Mouse (Mus musculus): ENCODE results near the gene Slc5a4a. TPM values are rescaled to one million over a fixed set of nuclear protein-coding genes. Genes with fewer than 3 reads are reported as not detected.

The Slc5a4a gene
- not detected in 2 replicates for polyA plus RNA-seq (2012)

GRCm38 (mm10) chr10:76147278-76147677 lies at the start of gene Slc5a4a:
Slc5a4a (plus strand) TSS chr10:76147451.
- H3K4me3 ChIP-seq (replicated peaks), result no peak within 1 kb of the TSS
- no peaks in the 10 kb centered on the region for H3K9me3 ChIP-seq (ENCODE audit: control insufficient read depth, low read length)
- no peaks in the 10 kb centered on the region for H3K4me1 ChIP-seq (ENCODE audit: control insufficient read depth)
- TF ChIP-seq TAL1 (IDR thresholded peaks at IDR 0.05; ENCODE audit: low read length), result no peak
- no peak for TF ChIP-seq GATA1 (IDR thresholded peaks at IDR 0.05; ENCODE audit: low read length)
- no peaks in the 10 kb centered on the region for H3K27me3 ChIP-seq (ENCODE audit: control insufficient read depth)
- H3K36me3 ChIP-seq (ENCODE audit: control insufficient read depth), result no peaks in the 10 kb centered on the region

- Histone ChIP-seq H3K27me3 (ENCODE audit: control insufficient read depth) (no peaks in the 10 kb centered on the region), H3K36me3 (ENCODE audit: control insufficient read depth) (no peaks in the 10 kb centered on the region), H3K4me1 (ENCODE audit: control insufficient read depth) (no peaks in the 10 kb centered on the region), H3K9me3 (ENCODE audit: control insufficient read depth, low read length) (no peaks in the 10 kb centered on the region), H3K4me3 (replicated peaks) (no peak within 1 kb of the TSS)
- TF ChIP-seq GATA1 (IDR thresholded peaks at IDR 0.05; ENCODE audit: low read length) (no peak), TAL1 (IDR thresholded peaks at IDR 0.05; ENCODE audit: low read length) (no peak)
Measured at GRCm38 (mm10) chr10:76110861-76111260, 36.4 kb upstream of the Slc5a4a start, which contains the start of gene Slc5a4b. Slc5a4b (minus strand) TSS chr10:76110961.

- Histone ChIP-seq H3K9me3 (ENCODE audit: control insufficient read depth, low read length) (no peaks in the 10 kb centered on the region), H3K4me1 (ENCODE audit: control insufficient read depth) (no peaks in the 10 kb centered on the region), H3K4me3 (replicated peaks) (no peak overlapping the region), H3K27me3 (ENCODE audit: control insufficient read depth) (no peaks in the 10 kb centered on the region), H3K36me3 (ENCODE audit: control insufficient read depth) (no peaks in the 10 kb centered on the region)
- TF ChIP-seq GATA1 (IDR thresholded peaks at IDR 0.05; ENCODE audit: low read length) (no peak), TAL1 (IDR thresholded peaks at IDR 0.05; ENCODE audit: low read length) (no peak)
Measured at GRCm38 (mm10) chr10:76117966-76118365, 29.3 kb upstream of the Slc5a4a start.

GRCm38 (mm10) chr10:76118741-76119140 lies 28.5 kb upstream of the Slc5a4a start:
- TF ChIP-seq TAL1 (IDR thresholded peaks at IDR 0.05; ENCODE audit: low read length) (no peak), GATA1 (IDR thresholded peaks at IDR 0.05; ENCODE audit: low read length) (no peak)
- Histone ChIP-seq H3K4me1 (ENCODE audit: control insufficient read depth) (no peaks in the 10 kb centered on the region), H3K36me3 (ENCODE audit: control insufficient read depth) (no peaks in the 10 kb centered on the region), H3K4me3 (replicated peaks) (no peak overlapping the region), H3K27me3 (ENCODE audit: control insufficient read depth) (no peaks in the 10 kb centered on the region), H3K9me3 (ENCODE audit: control insufficient read depth, low read length) (no peaks in the 10 kb centered on the region)

GRCm38 (mm10) chr10:76120124-76120711 lies 27.0 kb upstream of the Slc5a4a start:
- TF ChIP-seq TAL1 (IDR thresholded peaks at IDR 0.05; ENCODE audit: low read length), result no peak
- no peak for TF ChIP-seq GATA1 (IDR thresholded peaks at IDR 0.05; ENCODE audit: low read length)
- Histone ChIP-seq H3K4me3 (replicated peaks) (no peak overlapping the region), H3K36me3 (ENCODE audit: control insufficient read depth) (no peaks in the 10 kb centered on the region), H3K9me3 (ENCODE audit: control insufficient read depth, low read length) (no peaks in the 10 kb centered on the region), H3K27me3 (ENCODE audit: control insufficient read depth) (no peaks in the 10 kb centered on the region), H3K4me1 (ENCODE audit: control insufficient read depth) (no peaks in the 10 kb centered on the region)

GRCm38 (mm10) chr10:76121495-76121894 lies 25.8 kb upstream of the Slc5a4a start:
- Histone ChIP-seq H3K36me3 (ENCODE audit: control insufficient read depth) (no peaks in the 10 kb centered on the region), H3K9me3 (ENCODE audit: control insufficient read depth, low read length) (no peaks in the 10 kb centered on the region)
- TF ChIP-seq TAL1 (IDR thresholded peaks at IDR 0.05; ENCODE audit: low read length), result no peak
- TF ChIP-seq GATA1 (IDR thresholded peaks at IDR 0.05; ENCODE audit: low read length), result no peak

GRCm38 (mm10) chr10:76132506-76132905 lies 14.7 kb upstream of the Slc5a4a start:
- Histone ChIP-seq H3K9me3 (ENCODE audit: control insufficient read depth, low read length) (no peaks in the 10 kb centered on the region), H3K4me3 (replicated peaks) (no peak overlapping the region), H3K36me3 (ENCODE audit: control insufficient read depth) (no peaks in the 10 kb centered on the region), H3K27me3 (ENCODE audit: control insufficient read depth) (no peaks in the 10 kb centered on the region), H3K4me1 (ENCODE audit: control insufficient read depth) (no peaks in the 10 kb centered on the region)
- TF ChIP-seq GATA1 (IDR thresholded peaks at IDR 0.05; ENCODE audit: low read length), result no peak
- no peak for TF ChIP-seq TAL1 (IDR thresholded peaks at IDR 0.05; ENCODE audit: low read length)

More at GRCm38 (mm10) chr10:76121495-76121894, 25.8 kb upstream of the Slc5a4a start:
- Histone ChIP-seq H3K27me3 (ENCODE audit: control insufficient read depth) (no peaks in the 10 kb centered on the region), H3K4me1 (ENCODE audit: control insufficient read depth) (no peaks in the 10 kb centered on the region), H3K4me3 (replicated peaks) (no peak overlapping the region)

GRCm38 (mm10) chr10:76136318-76136717 lies 10.9 kb upstream of the Slc5a4a start:
- no peaks in the 10 kb centered on the region for H3K4me1 ChIP-seq (ENCODE audit: control insufficient read depth)
- TF ChIP-seq GATA1 (IDR thresholded peaks at IDR 0.05; ENCODE audit: low read length) (no peak), TAL1 (IDR thresholded peaks at IDR 0.05; ENCODE audit: low read length) (no peak)
- H3K36me3 ChIP-seq (ENCODE audit: control insufficient read depth), result no peaks in the 10 kb centered on the region
- no peaks in the 10 kb centered on the region for H3K27me3 ChIP-seq (ENCODE audit: control insufficient read depth)
- H3K9me3 ChIP-seq (ENCODE audit: control insufficient read depth, low read length), result no peaks in the 10 kb centered on the region
- no peak overlapping the region for H3K4me3 ChIP-seq (replicated peaks)

- no peak for TF ChIP-seq GATA1 (IDR thresholded peaks at IDR 0.05; ENCODE audit: low read length)
- no peak for TF ChIP-seq TAL1 (IDR thresholded peaks at IDR 0.05; ENCODE audit: low read length)
- Histone ChIP-seq H3K9me3 (ENCODE audit: control insufficient read depth, low read length) (no peaks in the 10 kb centered on the region), H3K27me3 (ENCODE audit: control insufficient read depth) (no peaks in the 10 kb centered on the region), H3K4me1 (ENCODE audit: control insufficient read depth) (no peaks in the 10 kb centered on the region), H3K36me3 (ENCODE audit: control insufficient read depth) (no peaks in the 10 kb centered on the region), H3K4me3 (replicated peaks) (no peak overlapping the region)
Measured at GRCm38 (mm10) chr10:76146846-76147245, 405 bp upstream of the Slc5a4a start.

GRCm38 (mm10) chr10:76155911-76156310 lies 8.7 kb downstream of the Slc5a4a start:
- no peaks in the 10 kb centered on the region for H3K27me3 ChIP-seq (ENCODE audit: control insufficient read depth)
- H3K4me3 ChIP-seq (replicated peaks), result no peak overlapping the region
- no peaks in the 10 kb centered on the region for H3K9me3 ChIP-seq (ENCODE audit: control insufficient read depth, low read length)
- H3K4me1 ChIP-seq (ENCODE audit: control insufficient read depth), result no peaks in the 10 kb centered on the region
- no peaks in the 10 kb centered on the region for H3K36me3 ChIP-seq (ENCODE audit: control insufficient read depth)
- TF ChIP-seq GATA1 (IDR thresholded peaks at IDR 0.05; ENCODE audit: low read length), result no peak
- no peak for TF ChIP-seq TAL1 (IDR thresholded peaks at IDR 0.05; ENCODE audit: low read length)

All from erythroblast, embryonic 14.5 days (primary cell).